Mouse (Mus musculus) right cerebral cortex, postnatal 36 days (tissue): ENCODE data around the gene Gm2244.
"Not testable (repeated sequence)": the region's sequence is repeated elsewhere in the genome, so short reads cannot be mapped to it uniquely, and the experiment has no call there.

Source experiments
- DNase-seq, 2 experiments: peaks; one replicate each; pipeline ENCODE4 v3.0.0; 2022; ENCODE audit warnings: low spot score in 2 of 2, mixed read lengths in 1 of 2

Gm2244 gene

GRCm38 (mm10) chr14:19549863-19550262 lies at the start of gene Gm2244:
Gm2244 (minus strand) TSS chr14:19549963.
- DNase-seq: not testable (repeated sequence)

GRCm38 (mm10) chr14:19584804-19585667 lies 35.3 kb upstream of the Gm2244 start, which contains the start of gene Gm2237:
Gm2237 (minus strand) TSS chr14:19585135.
- peak in 1 of 2 experiments; percentile 2 for DNase-seq
